Mouse (Mus musculus): ENCODE measurements at regions not wholly inside any gene's neighbourhood (a gene's known extent, or its start where the extent isn't known, plus 50 kb on each side); places are given as distances from the start of the nearest gene placed in this dataset.
A peak's percentile ranks its signal among the peaks of the same experiment; 100 is the strongest.

- 0 out of 2 replicates have a peak, but pooled peaks have one; percentile 18 for ATAC-seq (replicated peaks; ENCODE audit: low read depth, poor library complexity, severe bottlenecking)
Measured at GRCm38 (mm10) chr1:64222475-64222874, 100.4 kb upstream of the Klf7 start.

- ATAC-seq (replicated peaks; ENCODE audit: low read depth, poor library complexity, severe bottlenecking), result no peak
Measured at GRCm38 (mm10) chr1:64220486-64220885, 98.4 kb upstream of the Klf7 start.

- no peak for ATAC-seq (replicated peaks; ENCODE audit: low read depth, poor library complexity, severe bottlenecking)
Measured at GRCm38 (mm10) chr1:64220040-64220439, 98.0 kb upstream of the Klf7 start.

GRCm38 (mm10) chr1:64215646-64216045 lies 93.6 kb upstream of the Klf7 start:
- ATAC-seq (replicated peaks; ENCODE audit: low read depth, poor library complexity, severe bottlenecking), result no peak

- no peak for ATAC-seq (replicated peaks; ENCODE audit: low read depth, poor library complexity, severe bottlenecking)
Measured at GRCm38 (mm10) chr1:64209131-64209530, 87.0 kb upstream of the Klf7 start.

- no peak for ATAC-seq (replicated peaks; ENCODE audit: low read depth, poor library complexity, severe bottlenecking)
Measured at GRCm38 (mm10) chr1:64200387-64201023, 78.4 kb upstream of the Klf7 start.

GRCm38 (mm10) chr1:64198781-64199180 lies 76.7 kb upstream of the Klf7 start:
- ATAC-seq (replicated peaks; ENCODE audit: low read depth, poor library complexity, severe bottlenecking), result peak; percentile 69

GRCm38 (mm10) chr1:64198322-64198721 lies 76.2 kb upstream of the Klf7 start:
- ATAC-seq (replicated peaks; ENCODE audit: low read depth, poor library complexity, severe bottlenecking), result peak; percentile 26; the same call in 1 of the 2 replicates

GRCm38 (mm10) chr1:64195970-64196491 lies 73.9 kb upstream of the Klf7 start:
- no peak for ATAC-seq (replicated peaks; ENCODE audit: low read depth, poor library complexity, severe bottlenecking)

- ATAC-seq (replicated peaks; ENCODE audit: low read depth, poor library complexity, severe bottlenecking), result no peak
Measured at GRCm38 (mm10) chr1:64195294-64195693, 73.2 kb upstream of the Klf7 start.

- peak; percentile 31; the same call in 1 of the 2 replicates for ATAC-seq (replicated peaks; ENCODE audit: low read depth, poor library complexity, severe bottlenecking)
Measured at GRCm38 (mm10) chr1:64193150-64193838, 71.2 kb upstream of the Klf7 start.

GRCm38 (mm10) chr1:64192736-64193135 lies 70.7 kb upstream of the Klf7 start:
- no peak for ATAC-seq (replicated peaks; ENCODE audit: low read depth, poor library complexity, severe bottlenecking)

GRCm38 (mm10) chr1:64191242-64192220 lies 69.4 kb upstream of the Klf7 start:
- ATAC-seq (replicated peaks; ENCODE audit: low read depth, poor library complexity, severe bottlenecking), result no peak

GRCm38 (mm10) chr1:64190705-64191104 lies 68.6 kb upstream of the Klf7 start:
- ATAC-seq (replicated peaks; ENCODE audit: low read depth, poor library complexity, severe bottlenecking), result no peak

- no peak for ATAC-seq (replicated peaks; ENCODE audit: low read depth, poor library complexity, severe bottlenecking)
Measured at GRCm38 (mm10) chr1:64190097-64190496, 68.0 kb upstream of the Klf7 start.

GRCm38 (mm10) chr1:64189471-64189870 lies 67.4 kb upstream of the Klf7 start:
- ATAC-seq (replicated peaks; ENCODE audit: low read depth, poor library complexity, severe bottlenecking), result peak; percentile 92

- no peak for ATAC-seq (replicated peaks; ENCODE audit: low read depth, poor library complexity, severe bottlenecking)
Measured at GRCm38 (mm10) chr1:64187796-64188513, 65.9 kb upstream of the Klf7 start.

- ATAC-seq (replicated peaks; ENCODE audit: low read depth, poor library complexity, severe bottlenecking), result no peak
Measured at GRCm38 (mm10) chr1:64173708-64174107, 51.6 kb upstream of the Klf7 start.

GRCm38 (mm10) chr1:64172122-64172521 lies 50.0 kb upstream of the Klf7 start:
- no peak for ATAC-seq (replicated peaks; ENCODE audit: low read depth, poor library complexity, severe bottlenecking)
